Mouse (Mus musculus) mouse trophoblast stem cell (cell line): ENCODE measurements around the gene Pold1.

Experiments
- in situ Hi-C, 2 experiments: fragments of 300-500 bp; cut with MseI, MboI; formaldehyde crosslinking; loops; 2 replicates in 1 of 2; 3 replicates in 1 of 2; pipeline ENCODE4 v1.15.1; 2025

Pold1 gene

GRCm38 (mm10) chr7:44548497-44549087, at the start of gene Pold1:
Gene Pold1 (minus strand): TSS chr7:44548849.
- in situ Hi-C loops: no loop called here

- in situ Hi-C loops: no loop called here
Observed at GRCm38 (mm10) chr7:44598336-44598735, 49.7 kb upstream of the Pold1 start.

GRCm38 (mm10) chr7:44597666-44598065, 49.0 kb upstream of the Pold1 start:
- in situ Hi-C loops: no loop called here

DNA sequence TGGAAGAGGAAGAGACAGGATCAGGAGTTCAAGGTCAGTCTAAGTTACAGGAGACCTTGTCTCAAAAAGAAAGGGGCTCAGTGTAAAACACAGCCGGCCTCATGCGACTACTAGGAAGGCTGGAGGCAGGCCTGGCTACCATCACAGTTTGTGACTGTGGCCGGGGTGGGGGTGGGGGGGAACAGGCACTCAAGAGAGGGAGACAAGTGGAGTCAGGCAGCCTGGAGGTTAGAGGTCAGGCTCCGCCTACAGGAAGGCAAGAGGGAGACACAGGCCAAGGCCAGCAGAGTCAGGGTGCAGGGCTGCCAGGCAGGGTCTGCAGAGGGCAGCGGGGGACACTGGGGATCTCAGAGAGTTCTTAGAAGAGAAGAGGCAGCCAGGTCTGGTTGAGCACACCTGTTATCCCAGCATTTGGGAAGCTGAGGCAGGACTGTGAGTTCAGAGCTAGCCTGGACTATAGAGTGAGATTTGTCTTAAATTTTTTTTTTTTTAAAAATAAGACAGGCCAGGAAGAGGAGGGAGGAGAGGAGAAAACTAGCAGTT, 48.4 kb upstream of the Pold1 start:
- in situ Hi-C loops: no loop called here

DNA sequence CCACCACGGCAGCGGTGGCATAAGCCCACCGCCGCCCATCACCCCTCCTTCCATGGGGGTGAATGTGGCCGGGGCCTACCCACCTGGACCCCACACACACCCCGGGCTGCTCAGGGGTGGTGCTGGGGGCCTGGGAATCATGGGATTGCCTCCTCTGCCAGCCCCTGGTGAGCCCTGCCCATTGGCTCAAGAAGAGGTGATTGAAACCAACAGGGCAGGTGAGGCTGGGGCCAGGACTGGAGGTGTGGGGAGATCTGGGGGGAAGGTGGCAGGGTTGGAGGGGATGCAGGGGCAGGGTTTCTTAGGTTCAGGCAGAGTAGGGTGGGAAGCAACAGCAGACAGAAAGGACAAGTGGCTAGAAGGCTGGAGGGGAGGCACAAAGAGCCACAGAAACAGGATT, 47.4 kb upstream of the Pold1 start:
- in situ Hi-C loops: no loop called here

GRCm38 (mm10) chr7:44595131-44595561, 46.5 kb upstream of the Pold1 start:
- in situ Hi-C loops: no loop called here

DNA sequence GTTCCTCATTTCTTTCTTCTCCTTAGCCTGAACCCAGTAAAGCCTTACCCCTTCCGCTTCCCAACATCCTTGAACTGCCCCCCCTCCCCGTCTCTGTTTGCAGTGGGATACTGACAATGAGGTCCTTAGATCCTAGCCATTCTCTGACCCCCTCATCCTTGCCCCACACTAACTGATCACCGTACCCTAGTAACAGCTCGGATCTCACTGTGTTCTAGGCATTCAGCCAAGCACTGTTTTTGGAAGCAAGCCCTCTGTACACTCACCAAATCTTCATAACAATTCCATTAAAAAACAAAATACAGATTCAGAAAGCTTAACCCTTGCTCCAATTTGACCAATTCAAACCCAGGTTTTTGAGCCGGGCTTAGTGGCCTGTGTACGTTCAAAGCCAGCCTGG, 45.6 kb upstream of the Pold1 start:
- in situ Hi-C loops: no loop called here

GRCm38 (mm10) chr7:44593775-44594174, 45.1 kb upstream of the Pold1 start:
- in situ Hi-C loops: no loop called here

GRCm38 (mm10) chr7:44593051-44593450, 44.4 kb upstream of the Pold1 start:
- in situ Hi-C loops: no loop called here

- in situ Hi-C loops: no loop called here
Observed at GRCm38 (mm10) chr7:44591348-44592116, 42.9 kb upstream of the Pold1 start.

DNA sequence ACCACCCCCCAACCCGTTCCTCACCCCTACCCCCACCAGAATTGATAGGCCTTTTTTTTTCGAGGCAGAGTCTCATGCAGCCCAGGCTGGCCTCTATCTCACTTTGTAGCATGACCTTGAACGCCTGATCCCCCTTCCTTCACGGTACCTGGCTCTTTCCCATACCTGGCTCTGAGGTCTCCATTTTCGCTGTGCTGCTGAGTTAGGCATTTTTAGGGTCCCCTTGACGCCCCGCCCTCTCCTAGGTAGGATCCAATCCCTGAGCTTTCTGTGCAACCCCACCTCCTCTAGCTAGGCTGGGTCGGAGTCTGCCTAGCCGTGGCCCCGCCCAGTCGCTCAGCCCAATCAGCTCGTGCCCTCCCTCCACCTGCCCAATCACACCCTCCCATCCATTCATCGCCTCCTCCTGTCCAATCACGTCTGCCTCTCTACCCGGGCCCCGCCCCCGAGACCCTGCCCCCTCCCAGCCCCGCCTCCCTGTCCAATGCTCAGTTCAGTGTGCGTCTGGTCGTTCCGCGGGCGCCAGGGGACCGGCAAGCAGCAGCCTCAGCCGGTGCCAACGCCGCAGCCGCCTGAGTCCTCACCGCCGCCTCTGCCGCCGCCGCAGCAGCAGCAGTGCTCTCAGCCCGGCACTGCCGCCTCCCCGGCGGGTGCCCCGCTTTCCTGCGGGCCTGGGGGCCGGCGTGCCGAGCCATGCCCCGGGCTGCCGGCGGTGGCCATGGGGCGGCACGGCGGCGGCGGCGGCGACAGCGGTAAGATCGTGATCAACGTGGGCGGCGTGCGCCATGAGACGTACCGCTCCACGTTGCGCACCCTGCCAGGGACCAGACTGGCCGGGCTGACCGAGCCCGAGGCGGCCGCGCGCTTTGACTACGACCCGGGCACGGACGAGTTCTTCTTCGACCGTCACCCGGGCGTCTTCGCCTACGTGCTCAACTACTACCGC, 42.0 kb upstream of the Pold1 start, which contains the start of gene Kcnc3:
Gene Kcnc3 (plus strand): TSS at position 263 of the 946 bp plus-strand sequence.
- in situ Hi-C loops: no loop called here

- in situ Hi-C loops: no loop called here
Observed at GRCm38 (mm10) chr7:44589946-44590345, 41.3 kb upstream of the Pold1 start.

DNA sequence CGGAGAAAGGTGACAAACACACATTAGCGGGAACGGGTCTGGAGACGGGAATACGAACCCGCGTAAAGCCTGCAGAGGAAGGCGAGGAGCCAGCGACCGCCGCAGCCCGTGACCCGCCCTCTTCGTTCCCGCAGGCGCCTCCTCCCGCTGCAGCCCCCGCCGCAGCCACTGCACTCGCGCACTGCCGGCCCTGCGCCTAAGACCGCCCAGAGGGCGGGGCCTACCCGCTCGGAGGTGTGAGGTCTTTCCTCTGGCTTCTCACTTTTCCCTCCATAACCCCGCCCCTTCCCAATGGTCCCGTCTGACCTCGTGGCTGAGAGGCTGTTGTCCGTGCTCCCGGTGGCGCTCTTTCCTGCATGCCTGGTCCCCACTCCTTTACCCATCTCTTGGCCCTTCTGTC, 40.5 kb upstream of the Pold1 start:
- in situ Hi-C loops: no loop called here

DNA sequence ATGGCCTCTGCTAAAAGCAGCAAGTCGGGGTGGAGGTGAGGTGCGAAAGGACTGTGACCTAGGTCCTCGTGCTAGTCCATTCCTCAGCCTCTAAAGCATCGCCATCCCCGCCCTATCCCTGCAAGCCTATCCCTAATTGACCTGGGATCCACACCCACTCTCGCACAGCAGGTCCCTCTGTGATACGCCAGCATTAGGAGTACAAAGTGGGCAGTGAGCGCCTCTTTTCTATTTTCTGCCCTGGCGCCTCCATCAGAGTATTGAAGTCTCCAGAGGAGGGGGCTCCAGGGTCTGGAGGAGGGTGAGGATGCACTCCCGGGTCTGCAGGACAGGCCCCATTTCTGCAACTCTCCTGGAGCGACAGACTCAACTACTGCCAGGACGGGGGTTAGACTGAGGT, 39.7 kb upstream of the Pold1 start:
- in situ Hi-C loops: no loop called here

GRCm38 (mm10) chr7:44587676-44588075, 39.0 kb upstream of the Pold1 start:
- in situ Hi-C loops: no loop called here

DNA sequence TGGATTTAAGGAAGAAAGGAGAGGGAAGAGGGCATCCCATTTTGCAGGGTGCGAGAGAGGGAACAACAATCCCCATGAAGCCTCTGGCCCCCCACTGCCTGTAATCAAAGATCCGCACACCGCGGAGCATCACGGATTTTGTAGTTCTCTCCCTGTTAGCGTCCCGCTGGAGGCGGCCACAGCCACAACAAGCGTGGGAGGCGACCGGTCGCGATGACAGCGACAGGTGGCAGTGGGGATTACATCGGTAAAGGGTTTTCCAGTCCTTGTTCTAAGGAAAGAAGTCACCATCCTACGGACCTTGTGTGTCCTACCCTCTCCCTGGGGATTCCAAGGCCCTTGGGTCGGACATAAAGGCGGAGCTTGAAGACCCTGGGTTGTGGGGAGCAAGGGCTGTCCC, 38.3 kb upstream of the Pold1 start:
- in situ Hi-C loops: no loop called here

DNA sequence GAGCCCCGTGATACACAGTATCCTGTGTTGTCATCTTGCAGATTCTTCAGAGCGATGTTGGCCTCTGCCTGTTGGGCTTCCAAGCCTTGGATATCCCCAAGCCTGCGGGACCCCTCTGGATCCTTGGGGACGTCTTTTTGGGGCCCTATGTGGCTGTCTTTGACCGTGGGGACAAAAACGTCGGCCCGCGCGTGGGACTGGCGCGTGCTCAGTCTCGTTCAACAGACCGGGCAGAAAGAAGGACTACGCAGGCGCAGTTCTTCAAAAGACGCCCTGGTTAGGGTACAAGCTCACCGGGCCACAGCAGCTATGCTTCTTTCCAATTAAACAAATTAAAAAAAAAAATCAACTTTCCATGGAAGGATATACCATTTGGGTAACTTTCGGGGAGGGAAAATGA, 37.9 kb upstream of the Pold1 start:
- in situ Hi-C loops: no loop called here

DNA sequence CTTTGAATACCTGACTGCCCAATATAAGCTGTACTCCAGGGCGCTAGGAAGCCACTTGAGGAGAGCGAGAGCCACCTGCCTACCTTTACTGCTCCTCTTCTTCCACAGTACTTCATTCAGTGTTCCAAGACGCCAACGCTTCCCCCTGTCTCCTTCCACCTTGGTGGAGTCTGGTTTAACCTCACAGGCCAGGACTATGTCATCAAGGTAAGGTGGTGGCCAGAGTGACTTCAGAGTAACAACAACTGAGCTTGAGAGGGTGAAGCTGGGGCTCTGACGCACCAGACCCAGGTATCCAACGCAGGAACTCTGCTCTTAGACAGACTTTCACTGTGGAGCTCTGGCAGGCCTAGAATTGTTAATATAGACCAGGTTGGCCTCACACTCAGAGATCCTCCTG, 37.0 kb upstream of the Pold1 start:
- in situ Hi-C loops: no loop called here

- in situ Hi-C loops: no loop called here
Observed at GRCm38 (mm10) chr7:44584921-44585320, 36.3 kb upstream of the Pold1 start.

GRCm38 (mm10) chr7:44584265-44584804, 35.7 kb upstream of the Pold1 start:
- in situ Hi-C loops: no loop called here

- in situ Hi-C loops: no loop called here
Observed at GRCm38 (mm10) chr7:44583146-44583545, 34.5 kb upstream of the Pold1 start.

DNA sequence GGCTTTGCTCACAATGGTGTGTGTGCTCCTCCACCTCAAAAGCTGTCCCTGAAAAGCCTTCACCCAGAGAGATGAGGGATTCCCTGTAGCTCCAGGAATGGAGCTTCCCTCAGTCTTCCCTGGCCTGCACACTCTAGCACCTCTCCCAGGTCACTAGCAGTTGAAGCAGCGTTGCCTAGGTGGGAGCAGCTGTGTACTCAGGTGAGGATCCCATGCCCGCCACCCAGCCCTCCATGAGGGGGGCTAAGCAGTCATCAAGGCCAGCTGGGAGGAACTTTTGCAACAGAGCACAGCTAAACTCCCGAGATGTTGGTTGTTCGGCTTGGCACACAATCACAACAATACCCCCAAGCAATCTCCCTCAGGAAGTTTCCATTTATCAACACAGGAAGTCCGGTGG, 34.1 kb upstream of the Pold1 start:
- in situ Hi-C loops: no loop called here
